Mouse (Mus musculus) embryo, embryonic 11 days (tissue): Measurements from ENCODE around the gene Serbp1.

ENCODE experiments used
- DNase-seq: peaks from one replicate; pipeline ENCODE4 v3.0.0-alpha.2; 2015

Gene Serbp1

GRCm38 (mm10) chr6:67303210-67303609, 65.2 kb downstream of the Serbp1 start:
- no peak for DNase-seq

- DNase-seq, result no peak
Observed at GRCm38 (mm10) chr6:67308994-67309393, 71.0 kb downstream of the Serbp1 start.

GRCm38 (mm10) chr6:67309752-67310151, 71.8 kb downstream of the Serbp1 start:
- no peak for DNase-seq

DNA sequence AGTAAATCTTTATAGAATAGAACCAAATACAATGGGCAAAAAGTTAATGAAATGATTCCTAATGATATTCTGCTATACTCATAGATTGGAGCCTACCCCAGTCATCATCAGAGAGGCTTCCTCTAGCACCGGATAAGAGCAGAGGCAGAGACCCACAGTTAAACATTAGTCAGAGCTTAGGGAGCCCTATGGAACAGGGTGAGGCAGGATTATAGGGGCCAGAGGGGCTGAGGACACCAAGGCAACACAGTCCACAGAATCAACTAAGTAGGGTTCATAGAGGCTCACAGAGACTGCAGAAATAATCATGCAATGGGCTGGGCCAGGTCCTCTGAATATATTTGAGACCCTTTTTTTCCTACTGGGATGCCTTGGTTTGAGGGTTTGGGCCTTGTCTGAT, 76.7 kb downstream of the Serbp1 start:
- DNase-seq, result no peak

GRCm38 (mm10) chr6:67317068-67317467, 79.1 kb downstream of the Serbp1 start:
- no peak for DNase-seq

- DNase-seq, result no peak
Observed at GRCm38 (mm10) chr6:67317827-67318338, 79.9 kb downstream of the Serbp1 start.

DNA sequence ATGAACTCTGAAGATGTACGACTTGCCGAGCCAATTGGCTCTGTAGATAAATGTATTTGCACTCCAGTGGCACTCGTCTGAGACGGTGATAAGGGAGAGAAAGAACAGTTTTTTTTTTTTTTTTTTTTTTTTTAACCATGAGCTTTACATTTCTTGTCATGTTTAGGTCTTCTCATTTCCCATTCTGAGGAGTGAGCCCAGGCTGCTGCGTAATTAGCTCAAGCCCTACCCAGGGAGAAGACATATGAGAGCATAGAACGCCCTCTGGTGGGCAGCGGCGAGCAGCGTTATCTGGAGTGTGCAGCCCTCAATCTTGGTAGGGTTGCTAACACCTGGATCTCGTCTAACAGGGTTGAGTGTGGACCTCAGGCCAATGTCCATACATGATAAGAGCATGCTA, 80.5 kb downstream of the Serbp1 start:
- DNase-seq, result peak; percentile 74

DNA sequence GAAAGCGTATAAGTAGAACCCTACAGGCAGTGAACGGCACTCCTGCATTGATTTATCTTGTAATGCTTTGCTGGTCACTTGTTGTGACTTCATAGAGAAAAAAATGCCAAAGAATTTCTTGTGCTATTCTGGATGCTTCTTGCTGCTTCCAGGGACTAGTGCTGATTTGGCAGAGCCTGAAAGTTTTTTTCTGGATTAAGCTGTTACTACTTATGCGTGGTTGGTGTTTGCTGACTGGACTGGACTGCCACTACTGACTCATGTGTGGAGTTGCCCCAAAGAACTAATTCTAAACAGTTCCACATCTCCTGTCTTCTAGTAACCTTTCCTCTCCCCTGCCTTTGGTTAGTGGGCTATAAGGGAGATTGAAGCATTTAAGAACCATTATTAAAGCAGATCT, 85.8 kb downstream of the Serbp1 start:
- DNase-seq, result no peak

DNA sequence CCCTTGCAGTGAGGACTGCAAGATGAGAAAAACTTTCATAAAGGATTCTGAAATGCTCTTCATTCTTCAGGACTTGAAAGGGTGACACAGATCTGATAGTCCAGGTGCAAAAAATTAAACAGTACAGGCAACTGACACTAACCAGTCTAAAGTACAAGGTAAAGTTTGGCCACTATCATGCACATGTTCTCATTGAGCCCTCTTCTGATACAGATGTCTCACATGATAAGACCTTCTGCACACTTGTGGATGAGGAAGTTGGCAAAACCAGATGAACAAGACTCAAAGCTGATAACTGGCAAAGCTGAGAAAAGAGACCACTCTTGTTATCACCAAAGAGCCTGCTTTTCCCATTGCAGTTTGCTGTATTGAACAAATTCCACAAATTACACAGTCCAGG, 100.0 kb downstream of the Serbp1 start:
- no peak for DNase-seq

GRCm38 (mm10) chr6:67339494-67339893, 101.5 kb downstream of the Serbp1 start:
- no peak for DNase-seq
